Mouse (Mus musculus): ENCODE data around the gene Pakap. TPM values are rescaled to one million over a fixed set of nuclear protein-coding genes. Genes with fewer than 3 reads are reported as not detected.
A peak's percentile ranks its signal among the peaks of the same experiment; 100 is the strongest.

Pakap gene
- polyA plus RNA-seq, 1 experiment = 1.9 TPM

DNA sequence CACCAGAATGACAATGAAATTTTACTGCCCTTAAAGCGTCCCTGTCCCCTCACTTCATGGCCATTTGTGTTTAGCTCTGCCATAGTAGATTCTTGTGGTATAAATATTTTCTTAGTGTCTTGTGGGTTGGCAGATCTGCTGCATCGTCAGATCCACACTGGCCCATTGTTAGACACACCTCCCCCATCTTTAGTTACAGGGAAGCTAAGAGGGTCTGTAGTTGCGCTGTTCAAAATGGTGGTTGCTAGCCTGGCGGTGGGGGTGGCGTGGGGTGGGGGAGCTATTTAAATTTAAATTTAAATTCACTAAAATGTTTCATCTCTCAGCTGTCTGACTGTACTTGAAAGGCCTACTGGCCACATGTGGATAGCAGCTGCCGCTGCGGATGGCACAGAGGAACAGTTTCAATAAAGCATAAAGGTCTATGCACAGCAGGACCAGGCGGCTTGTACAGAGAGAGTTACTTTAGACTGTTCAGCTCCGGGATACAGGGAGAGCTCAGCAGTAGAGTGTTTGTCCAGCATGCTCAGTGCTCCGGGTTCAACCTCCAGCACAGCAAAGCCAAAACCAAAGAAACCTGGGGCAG is 324.1 kb downstream of the Pakap start:
- TF ChIP-seq CTCF (IDR thresholded peaks at IDR 0.05; ENCODE audit: borderline replicate concordance, extremely low read depth, insufficient read depth, insufficient read length) (no peak), POLR2A (IDR thresholded peaks at IDR 0.05; ENCODE audit: borderline replicate concordance, extremely low read depth, insufficient read depth, insufficient read length, poor library complexity, severe bottlenecking) (no peak)
- DNase-seq (ENCODE audit: low read depth) = peak; percentile 73

DNA sequence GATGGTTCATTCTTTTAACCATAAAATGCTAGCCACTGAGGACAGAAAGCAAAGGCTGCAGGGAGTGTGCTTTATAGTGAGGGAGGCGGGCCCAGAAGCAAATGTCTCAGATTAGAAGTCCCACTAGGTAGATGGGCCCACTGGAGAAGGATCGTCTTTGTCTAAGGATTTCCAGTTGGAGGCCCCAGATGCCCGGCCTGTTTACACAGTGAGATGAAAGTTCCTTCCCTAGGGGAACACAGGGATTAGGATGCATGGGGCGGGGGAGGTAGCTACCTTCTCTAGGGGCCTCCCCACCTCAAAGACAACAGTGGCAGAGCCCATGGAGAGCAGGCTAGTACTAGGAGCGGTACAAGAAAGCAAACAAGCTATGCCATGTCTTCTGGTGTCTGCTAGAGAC is 327.2 kb downstream of the Pakap start:
- no peak for DNase-seq (ENCODE audit: low read depth)
- no peak for TF ChIP-seq POLR2A (IDR thresholded peaks at IDR 0.05; ENCODE audit: borderline replicate concordance, extremely low read depth, insufficient read depth, insufficient read length, poor library complexity, severe bottlenecking)
- no peak for TF ChIP-seq CTCF (IDR thresholded peaks at IDR 0.05; ENCODE audit: borderline replicate concordance, extremely low read depth, insufficient read depth, insufficient read length)

DNA sequence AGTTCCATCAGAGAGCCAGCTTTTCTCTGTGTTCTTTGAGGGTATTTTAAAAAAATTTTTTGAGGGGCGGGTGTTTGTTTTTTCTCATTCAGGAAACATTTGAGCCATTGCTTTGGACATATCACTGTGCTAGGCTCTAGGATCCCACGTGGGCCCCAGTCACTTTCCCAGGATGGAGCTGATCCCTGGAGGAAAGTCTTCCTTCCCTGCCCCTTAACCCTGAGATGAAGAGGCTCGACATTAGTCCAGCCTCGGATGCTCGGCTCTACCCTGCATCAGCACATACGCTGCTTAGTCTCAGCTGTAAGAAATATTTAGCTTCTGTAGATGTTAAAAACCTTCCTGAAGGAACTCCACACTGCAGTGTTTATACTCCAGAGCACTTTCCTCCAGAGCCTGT is 327.9 kb downstream of the Pakap start:
- TF ChIP-seq CTCF (IDR thresholded peaks at IDR 0.05; ENCODE audit: borderline replicate concordance, extremely low read depth, insufficient read depth, insufficient read length) (no peak), POLR2A (IDR thresholded peaks at IDR 0.05; ENCODE audit: borderline replicate concordance, extremely low read depth, insufficient read depth, insufficient read length, poor library complexity, severe bottlenecking) (no peak)
- DNase-seq (ENCODE audit: low read depth) = no peak

DNA sequence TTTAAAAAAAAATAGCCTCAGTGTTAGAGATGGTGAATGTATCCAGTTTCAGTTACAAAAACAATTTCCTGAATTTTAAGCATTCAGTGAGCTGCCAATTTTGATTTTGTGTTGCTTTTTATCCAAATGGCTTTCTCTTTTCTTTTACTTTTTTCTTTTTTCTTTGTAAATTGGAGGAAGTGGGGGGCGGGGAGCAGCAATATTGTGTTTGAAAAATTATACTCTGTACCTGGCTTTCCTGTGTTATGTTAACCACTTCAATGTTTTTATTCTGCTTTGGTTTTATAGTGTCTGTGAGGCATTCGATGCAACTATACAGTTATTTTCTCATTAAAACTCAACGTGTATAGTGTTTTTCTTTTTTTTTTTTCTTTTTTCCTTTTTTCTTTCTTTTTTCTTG is 328.7 kb downstream of the Pakap start:
- no peak for DNase-seq (ENCODE audit: low read depth)
- TF ChIP-seq POLR2A (IDR thresholded peaks at IDR 0.05; ENCODE audit: borderline replicate concordance, extremely low read depth, insufficient read depth, insufficient read length, poor library complexity, severe bottlenecking) (no peak), CTCF (IDR thresholded peaks at IDR 0.05; ENCODE audit: borderline replicate concordance, extremely low read depth, insufficient read depth, insufficient read length) (no peak)

DNA sequence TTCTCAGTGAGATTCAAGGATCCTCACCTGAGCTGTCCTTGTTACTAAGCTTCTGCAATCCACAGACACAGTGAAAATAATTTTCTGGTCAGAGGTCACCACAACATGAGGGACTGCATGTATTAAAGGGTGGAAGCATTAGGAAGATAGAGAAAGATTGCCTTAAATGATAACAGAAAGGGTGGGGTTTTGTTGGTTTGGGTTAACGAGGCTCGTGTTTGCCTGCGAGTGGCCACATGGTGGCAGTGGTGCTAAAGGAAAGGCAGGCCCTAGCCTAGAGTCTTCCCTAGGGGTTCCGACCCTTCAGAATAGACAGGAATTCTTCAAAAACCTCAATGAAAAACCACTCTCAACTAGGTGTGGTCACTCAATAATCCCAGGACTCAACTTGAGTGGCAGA is 333.2 kb downstream of the Pakap start:
- DNase-seq (ENCODE audit: low read depth) = peak; percentile 67
- TF ChIP-seq POLR2A (IDR thresholded peaks at IDR 0.05; ENCODE audit: borderline replicate concordance, extremely low read depth, insufficient read depth, insufficient read length, poor library complexity, severe bottlenecking) (no peak), CTCF (IDR thresholded peaks at IDR 0.05; ENCODE audit: borderline replicate concordance, extremely low read depth, insufficient read depth, insufficient read length) (peak; percentile 85)

DNA sequence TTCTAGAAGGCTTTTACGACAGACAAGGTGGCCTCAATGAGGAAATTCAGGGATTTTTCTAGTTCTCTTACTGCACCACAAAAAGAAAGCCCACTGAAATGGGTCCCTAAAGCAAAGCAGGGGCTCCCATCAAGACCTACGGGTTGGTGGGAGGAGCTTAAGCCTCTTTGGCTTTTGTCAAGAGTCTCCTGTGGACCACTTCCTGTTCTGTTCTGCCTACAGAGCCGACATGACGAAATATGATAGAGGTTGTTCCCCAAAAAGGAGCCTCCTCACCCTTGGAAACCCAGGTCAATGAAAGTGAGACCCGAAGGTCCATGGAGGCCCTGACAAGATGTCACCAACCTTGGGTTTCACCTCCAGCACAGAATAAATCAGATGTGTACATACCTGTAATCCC is 334.6 kb downstream of the Pakap start:
- TF ChIP-seq CTCF (IDR thresholded peaks at IDR 0.05; ENCODE audit: borderline replicate concordance, extremely low read depth, insufficient read depth, insufficient read length) (no peak), POLR2A (IDR thresholded peaks at IDR 0.05; ENCODE audit: borderline replicate concordance, extremely low read depth, insufficient read depth, insufficient read length, poor library complexity, severe bottlenecking) (no peak)
- no peak for DNase-seq (ENCODE audit: low read depth)

DNA sequence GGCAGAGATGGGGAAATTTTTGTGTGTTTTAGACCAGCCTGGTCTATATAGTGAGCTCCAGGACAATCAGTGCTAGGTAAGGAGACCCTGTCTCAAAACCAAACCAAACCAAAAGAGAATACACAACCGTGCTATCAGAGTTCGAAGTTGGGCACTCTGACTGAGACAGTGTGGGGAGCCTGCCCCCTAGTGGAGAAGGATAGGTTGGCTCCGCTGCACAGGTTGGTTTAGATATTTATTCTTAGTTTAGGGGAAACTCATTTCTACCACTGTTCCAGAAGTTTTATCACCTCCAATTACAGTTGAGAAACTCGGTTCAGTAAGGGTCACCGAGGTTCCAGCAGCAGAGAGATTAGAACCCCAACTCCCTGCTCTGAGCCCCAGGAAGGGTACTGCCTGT is 336.2 kb downstream of the Pakap start:
- TF ChIP-seq POLR2A (IDR thresholded peaks at IDR 0.05; ENCODE audit: borderline replicate concordance, extremely low read depth, insufficient read depth, insufficient read length, poor library complexity, severe bottlenecking) (no peak), CTCF (IDR thresholded peaks at IDR 0.05; ENCODE audit: borderline replicate concordance, extremely low read depth, insufficient read depth, insufficient read length) (peak; percentile 90)
- DNase-seq (ENCODE audit: low read depth) = peak; percentile 72

DNA sequence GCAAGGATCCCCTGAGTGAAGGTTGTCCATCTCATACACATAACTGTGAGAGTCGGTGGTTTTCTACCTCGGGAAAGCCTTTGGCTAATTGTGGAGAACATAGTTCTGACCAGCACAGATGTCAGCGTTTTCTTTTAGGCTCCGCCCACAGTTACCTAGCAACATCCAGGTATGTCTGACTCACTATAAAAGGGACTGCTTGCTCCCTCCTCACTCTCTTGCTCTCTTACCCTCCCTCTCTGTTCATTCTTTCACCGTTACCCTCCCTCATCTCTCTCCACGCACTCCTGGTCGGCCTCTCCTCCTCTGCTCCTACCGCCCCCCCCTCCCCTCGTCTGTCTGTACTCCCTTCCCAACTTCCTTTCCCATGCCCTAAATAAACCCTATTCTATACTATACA is 336.7 kb downstream of the Pakap start:
- no peak for DNase-seq (ENCODE audit: low read depth)
- TF ChIP-seq CTCF (IDR thresholded peaks at IDR 0.05; ENCODE audit: borderline replicate concordance, extremely low read depth, insufficient read depth, insufficient read length) (no peak), POLR2A (IDR thresholded peaks at IDR 0.05; ENCODE audit: borderline replicate concordance, extremely low read depth, insufficient read depth, insufficient read length, poor library complexity, severe bottlenecking) (no peak)

DNA sequence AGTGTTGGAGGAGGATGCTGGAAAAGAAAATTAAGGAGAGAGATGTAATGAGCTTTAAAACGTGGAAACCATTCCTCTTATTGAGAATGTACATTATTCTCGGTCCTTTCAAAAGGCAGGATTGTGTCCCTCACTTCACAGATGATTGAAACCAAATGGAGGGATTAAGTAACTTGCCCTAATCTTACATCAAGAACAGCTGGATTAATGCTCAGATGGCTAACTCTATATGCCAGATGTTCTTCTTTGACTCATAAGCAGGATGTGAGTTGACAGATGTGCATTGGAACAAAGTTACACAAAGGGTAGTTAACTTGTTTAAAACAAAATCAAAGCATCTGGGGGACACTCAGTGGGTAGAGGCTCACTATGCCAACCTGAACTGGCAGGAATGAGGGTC is 338.7 kb downstream of the Pakap start:
- TF ChIP-seq CTCF (IDR thresholded peaks at IDR 0.05; ENCODE audit: borderline replicate concordance, extremely low read depth, insufficient read depth, insufficient read length) (no peak), POLR2A (IDR thresholded peaks at IDR 0.05; ENCODE audit: borderline replicate concordance, extremely low read depth, insufficient read depth, insufficient read length, poor library complexity, severe bottlenecking) (no peak)
- no peak for DNase-seq (ENCODE audit: low read depth)

DNA sequence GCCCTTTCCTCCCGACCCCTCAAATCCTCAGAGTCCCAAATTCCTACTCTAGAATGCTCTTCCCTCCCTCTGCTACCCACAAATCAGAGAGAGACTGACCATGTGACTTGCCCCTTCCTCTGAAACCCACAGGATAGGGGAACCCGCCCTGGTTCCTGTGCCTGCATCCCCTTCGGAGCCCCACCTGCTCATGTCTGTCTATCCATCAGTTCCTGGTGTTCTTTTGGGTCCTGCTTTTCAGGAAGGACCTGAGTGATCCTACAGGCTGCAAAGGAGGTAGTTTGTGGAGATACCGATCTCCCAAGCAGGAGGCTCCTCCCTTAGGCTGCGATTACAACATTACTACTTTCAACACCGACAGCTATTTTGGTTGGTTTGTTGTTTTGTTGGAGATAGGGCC is 340.9 kb downstream of the Pakap start:
- TF ChIP-seq CTCF (IDR thresholded peaks at IDR 0.05; ENCODE audit: borderline replicate concordance, extremely low read depth, insufficient read depth, insufficient read length) (no peak), POLR2A (IDR thresholded peaks at IDR 0.05; ENCODE audit: borderline replicate concordance, extremely low read depth, insufficient read depth, insufficient read length, poor library complexity, severe bottlenecking) (no peak)
- no peak for DNase-seq (ENCODE audit: low read depth)

DNA sequence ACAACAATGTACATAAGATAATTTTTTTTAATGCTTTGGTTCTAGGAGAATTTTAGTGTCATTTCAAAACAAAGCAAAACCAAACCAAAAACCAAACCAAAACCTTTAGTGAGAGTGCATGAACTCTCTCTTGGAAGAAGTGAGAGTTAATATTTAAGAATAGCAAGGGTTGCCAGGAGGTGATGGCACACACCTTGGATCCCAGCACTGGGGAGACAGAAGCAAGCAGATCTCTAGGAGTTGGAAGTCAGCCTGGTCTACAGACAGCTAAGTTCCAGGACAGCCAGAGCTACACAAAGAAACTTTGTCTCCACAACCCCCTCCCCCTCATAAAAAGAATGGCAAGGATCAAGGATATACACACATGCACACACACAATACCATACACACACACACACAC is 345.0 kb downstream of the Pakap start:
- TF ChIP-seq POLR2A (IDR thresholded peaks at IDR 0.05; ENCODE audit: borderline replicate concordance, extremely low read depth, insufficient read depth, insufficient read length, poor library complexity, severe bottlenecking) (no peak), CTCF (IDR thresholded peaks at IDR 0.05; ENCODE audit: borderline replicate concordance, extremely low read depth, insufficient read depth, insufficient read length) (no peak)
- no peak for DNase-seq (ENCODE audit: low read depth)
